Mouse (Mus musculus) mesoderm, embryonic 11.5 days (tissue): ENCODE results near the gene Pld1.

ENCODE experiments used
- DNase-seq: peaks from one replicate; pipeline ENCODE4 v3.0.0-alpha.2; 2012; ENCODE audit warnings: low read depth, low spot score

The Pld1 gene

GRCm38 (mm10) chr3:27987891-27988536 is 49.5 kb downstream of the Pld1 start:
- DNase-seq = no peak

GRCm38 (mm10) chr3:27991100-27991703 is 52.7 kb downstream of the Pld1 start:
- no peak for DNase-seq

- no peak for DNase-seq
Measured at GRCm38 (mm10) chr3:27994175-27994990, 55.9 kb downstream of the Pld1 start.

- DNase-seq = no peak
Measured at GRCm38 (mm10) chr3:28004321-28004720, 65.8 kb downstream of the Pld1 start.

GRCm38 (mm10) chr3:28007684-28008083 is 69.2 kb downstream of the Pld1 start:
- no peak for DNase-seq

- no peak for DNase-seq
Measured at GRCm38 (mm10) chr3:28008369-28008768, 69.9 kb downstream of the Pld1 start.

- no peak for DNase-seq
Measured at GRCm38 (mm10) chr3:28012177-28012576, 73.7 kb downstream of the Pld1 start.

GRCm38 (mm10) chr3:28013441-28013840 is 74.9 kb downstream of the Pld1 start:
- DNase-seq = no peak

GRCm38 (mm10) chr3:28017002-28017401 is 78.5 kb downstream of the Pld1 start:
- no peak for DNase-seq

GRCm38 (mm10) chr3:28019727-28020126 is 81.2 kb downstream of the Pld1 start:
- no peak for DNase-seq

GRCm38 (mm10) chr3:28020404-28020803 is 81.9 kb downstream of the Pld1 start:
- no peak for DNase-seq

- no peak for DNase-seq
Measured at GRCm38 (mm10) chr3:28022191-28022590, 83.7 kb downstream of the Pld1 start.

GRCm38 (mm10) chr3:28026876-28027275 is 88.4 kb downstream of the Pld1 start:
- DNase-seq = no peak

GRCm38 (mm10) chr3:28028456-28028855 is 90.0 kb downstream of the Pld1 start:
- no peak for DNase-seq

- no peak for DNase-seq
Measured at GRCm38 (mm10) chr3:28030860-28031259, 92.4 kb downstream of the Pld1 start.

GRCm38 (mm10) chr3:28031643-28032243 is 93.2 kb downstream of the Pld1 start:
- no peak for DNase-seq

- DNase-seq = no peak
Measured at GRCm38 (mm10) chr3:28033898-28034297, 95.4 kb downstream of the Pld1 start.

GRCm38 (mm10) chr3:28034707-28035333 is 96.3 kb downstream of the Pld1 start:
- DNase-seq = no peak

GRCm38 (mm10) chr3:28037320-28037932 is 98.9 kb downstream of the Pld1 start:
- DNase-seq = no peak

- DNase-seq = no peak
Measured at GRCm38 (mm10) chr3:28038106-28038505, 99.6 kb downstream of the Pld1 start.

- DNase-seq = no peak
Measured at GRCm38 (mm10) chr3:28039760-28040159, 101.3 kb downstream of the Pld1 start.
